Mouse (Mus musculus): ENCODE data around the gene Zfp11.
"Not testable (repeated sequence)": the region's sequence is repeated elsewhere in the genome, so short reads cannot be mapped to it uniquely, and the experiment has no call there.

The Zfp11 gene

DNA sequence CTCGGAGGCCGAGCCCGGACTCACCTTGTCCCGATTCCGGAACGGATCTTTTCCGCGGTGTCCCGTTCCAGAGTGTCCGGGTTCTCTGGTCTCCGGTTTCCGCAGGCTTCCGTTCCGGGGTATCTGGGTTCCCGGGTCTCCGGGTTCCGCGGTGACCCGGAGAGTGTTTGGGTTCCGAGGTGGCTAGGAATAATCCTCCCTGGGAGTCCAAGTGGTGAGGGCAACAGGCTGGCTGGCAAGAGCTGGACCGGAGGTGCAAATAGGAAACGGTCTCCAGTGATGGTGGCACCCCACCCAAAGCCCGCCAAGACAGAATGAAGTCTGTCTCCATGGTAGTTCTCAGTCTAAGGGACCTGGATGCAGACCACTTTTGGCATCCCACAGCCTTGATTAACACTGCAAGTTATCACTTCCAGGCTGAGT is at the start of gene Zfp11:
Gene Zfp11, minus strand, starts transcription at position 64 of the 423 bp plus-strand sequence.
- DNase-seq (ENCODE audit: extremely low spot score): peak; percentile 85

DNA sequence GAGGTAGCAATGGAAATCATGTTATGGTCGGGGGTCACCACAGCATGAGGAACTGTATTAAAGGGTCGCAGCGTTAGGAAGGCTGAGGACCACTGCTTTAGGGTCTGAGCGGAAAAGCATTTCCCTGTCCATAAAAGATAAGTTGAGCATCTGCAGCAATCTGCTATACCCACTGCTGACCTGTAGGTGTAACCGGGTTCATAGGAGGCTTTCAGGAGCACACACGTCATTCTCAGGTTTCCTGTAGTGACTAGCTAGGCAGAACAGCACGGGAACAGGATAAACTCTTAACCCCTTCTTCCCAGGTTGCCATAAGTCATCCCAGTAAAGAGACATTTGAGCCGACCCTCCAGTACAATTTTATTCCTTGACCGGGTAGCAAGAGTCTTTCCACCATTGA is 47.1 kb upstream of the Zfp11 start:
- no peak for DNase-seq (ENCODE audit: extremely low spot score)

DNA sequence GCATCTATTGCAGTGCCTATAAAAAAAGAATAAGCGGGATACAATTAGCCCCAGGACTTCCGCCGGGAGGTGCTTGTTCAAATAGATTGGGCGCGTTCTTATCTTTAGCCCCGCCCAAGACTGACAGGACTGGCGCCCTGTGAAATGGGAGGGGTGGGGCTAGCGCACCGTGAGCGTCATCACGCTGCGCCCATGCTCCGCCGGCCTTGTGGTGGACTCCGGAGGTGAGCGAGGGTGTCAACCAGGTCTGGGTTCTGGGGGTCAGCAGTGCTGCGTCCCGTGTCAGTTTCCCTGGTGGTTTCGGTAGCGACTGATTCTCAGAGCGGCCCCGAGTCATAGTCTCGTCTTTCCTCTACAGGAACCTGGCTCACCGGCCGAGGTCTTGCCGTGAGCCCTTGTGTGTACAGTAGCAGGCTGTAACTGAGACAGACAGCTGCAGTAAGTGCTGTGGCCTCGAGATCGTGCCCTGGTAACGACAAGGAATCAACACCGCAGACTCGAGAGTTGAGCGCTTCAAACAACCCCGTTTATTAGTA is 45.5 kb upstream of the Zfp11 start, which contains the start of gene Mrps17:
Gene Mrps17, plus strand, starts transcription at position 172 of the 536 bp plus-strand sequence.
- peak; percentile 91 for DNase-seq (ENCODE audit: extremely low spot score)

DNA sequence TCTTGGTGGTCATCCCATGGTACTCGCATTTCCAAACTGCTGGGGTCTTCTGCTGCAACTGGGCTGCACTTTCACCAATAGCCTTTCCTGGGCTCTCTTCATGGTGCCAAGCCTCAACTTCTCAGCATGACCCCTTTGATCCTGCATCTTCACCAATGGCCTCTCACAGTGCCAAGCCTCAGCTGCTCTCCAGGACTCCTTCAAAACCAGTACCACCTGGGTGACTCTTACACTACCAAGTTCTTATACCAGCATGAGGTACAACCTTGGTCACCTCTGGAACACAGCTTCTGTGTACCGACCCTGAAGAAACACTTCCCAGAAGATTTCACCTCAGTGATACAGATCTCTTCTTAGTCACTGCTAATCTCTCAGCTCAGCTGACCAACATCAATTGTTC is 38.5 kb upstream of the Zfp11 start, which contains the start of gene Sept14:
Gene Sept14, minus strand, starts transcription at position 101 of the 400 bp plus-strand sequence.
- DNase-seq (ENCODE audit: extremely low spot score): no peak

DNA sequence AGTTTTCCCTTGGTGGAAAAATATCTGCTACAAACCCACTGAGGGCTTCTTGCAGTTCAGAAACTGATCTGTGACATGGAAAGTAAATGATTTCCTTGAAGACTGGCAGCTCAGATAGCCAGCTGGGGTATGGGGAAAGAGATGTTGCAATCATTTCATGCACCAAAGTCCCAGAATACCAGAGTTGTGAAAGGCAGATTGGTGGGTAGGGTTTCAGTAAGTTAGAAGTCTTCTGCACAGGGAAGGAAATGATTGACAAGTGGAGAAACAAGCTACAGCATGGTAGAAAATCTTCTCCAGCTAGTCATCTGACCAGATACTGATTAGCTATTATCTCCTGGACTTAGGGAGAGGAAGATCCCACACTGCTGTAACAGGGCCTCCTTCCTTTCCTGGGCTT is 33.5 kb upstream of the Zfp11 start:
- DNase-seq (ENCODE audit: extremely low spot score): no peak

DNA sequence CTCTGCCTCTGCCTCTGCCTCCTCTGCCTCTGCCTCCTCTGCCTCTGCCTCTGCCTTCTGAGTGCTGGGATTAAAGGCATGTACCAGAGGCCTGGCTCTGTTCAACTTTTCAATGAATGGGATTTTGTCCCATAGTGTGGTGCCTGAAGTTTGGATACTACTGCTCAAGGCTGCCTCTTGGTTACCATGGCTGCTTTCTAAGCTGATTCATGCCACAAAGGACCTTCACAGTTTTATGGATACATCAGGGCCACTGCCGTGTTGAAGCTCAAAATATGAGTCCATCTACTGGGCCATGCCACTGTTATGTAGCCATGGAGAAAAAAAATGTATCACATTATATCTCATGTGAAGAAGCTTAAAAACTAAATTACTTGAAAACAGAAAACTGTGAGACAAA is 31.8 kb upstream of the Zfp11 start:
- DNase-seq (ENCODE audit: extremely low spot score): no peak

DNA sequence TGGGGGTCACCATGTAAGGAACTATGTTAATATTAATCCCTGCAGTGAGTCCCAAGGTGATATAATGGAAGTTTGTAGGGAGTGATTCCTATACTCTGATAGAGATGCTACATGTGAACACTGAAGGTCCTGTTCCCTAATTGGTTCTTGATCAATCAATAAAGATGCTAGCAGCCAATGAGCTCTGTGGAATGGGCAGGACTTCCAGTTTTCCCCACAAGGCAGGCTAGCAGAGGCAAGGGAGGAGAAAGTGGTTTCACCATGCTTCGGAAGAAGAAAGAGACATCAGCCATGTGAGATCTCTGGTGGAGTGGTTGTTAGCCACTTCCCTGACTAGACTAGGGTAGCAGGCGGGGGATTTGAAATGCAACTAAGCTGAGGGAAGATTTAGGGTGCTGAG is 30.6 kb upstream of the Zfp11 start:
- no peak for DNase-seq (ENCODE audit: extremely low spot score)

DNA sequence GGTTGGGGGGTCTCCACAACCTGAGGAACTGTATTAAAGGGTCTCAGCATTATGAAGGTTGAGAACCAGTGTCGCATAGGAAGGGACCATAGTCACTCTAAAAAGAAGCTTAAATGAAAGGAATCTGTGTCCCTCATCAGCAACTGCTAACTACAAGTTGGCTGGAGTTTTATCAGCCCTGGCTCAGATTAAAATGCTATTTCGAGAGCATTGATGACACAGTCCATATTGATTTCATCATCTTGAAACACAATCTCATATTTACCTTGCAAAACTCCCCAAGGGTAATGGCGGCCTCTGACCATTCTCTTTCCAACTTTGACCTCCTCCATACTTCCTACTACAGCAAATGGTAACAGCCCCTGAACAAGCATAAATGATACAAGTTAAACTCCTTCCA is 20.6 kb upstream of the Zfp11 start:
- no peak for DNase-seq (ENCODE audit: extremely low spot score)

DNA sequence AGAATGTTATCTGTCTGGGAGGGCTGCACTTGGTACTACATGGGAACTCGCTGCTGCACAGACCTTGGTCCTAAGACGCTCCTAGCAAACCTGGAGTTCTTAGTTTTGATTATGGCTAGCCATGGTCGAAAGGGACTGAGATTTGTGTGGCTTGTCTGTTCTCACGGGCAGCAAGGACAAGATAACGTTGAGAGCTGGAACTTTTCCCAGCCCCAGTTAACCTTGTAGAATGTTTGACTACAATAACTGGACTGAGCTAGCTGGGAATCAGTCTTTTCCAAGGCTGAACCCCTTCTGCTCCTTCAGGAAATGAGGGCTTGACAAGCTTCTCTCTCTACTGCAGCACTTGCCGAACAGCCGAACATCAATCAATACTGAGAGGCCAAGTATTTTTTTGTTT is 17.7 kb upstream of the Zfp11 start:
- no peak for DNase-seq (ENCODE audit: extremely low spot score)

DNA sequence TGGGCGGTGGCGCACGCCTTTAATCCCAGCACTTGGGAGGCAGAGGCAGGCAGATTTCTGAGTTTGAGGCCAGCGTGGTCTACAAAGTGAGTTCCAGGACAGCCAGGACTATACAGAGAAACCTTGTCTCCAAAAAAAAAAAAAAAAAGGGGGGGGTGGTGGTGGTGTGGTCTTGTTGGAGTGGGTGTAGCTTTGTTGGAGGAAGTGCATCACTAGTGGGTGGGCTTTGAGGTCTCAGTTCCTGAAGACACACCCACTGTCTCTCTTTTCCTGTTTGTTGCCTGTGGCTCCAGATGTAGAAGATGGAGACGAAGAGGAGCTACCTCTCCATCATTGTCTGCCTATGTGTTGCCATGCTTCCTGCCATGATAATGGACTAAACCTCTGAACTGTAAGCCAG is 15.2 kb upstream of the Zfp11 start:
- DNase-seq (ENCODE audit: extremely low spot score): not testable (repeated sequence)

DNA sequence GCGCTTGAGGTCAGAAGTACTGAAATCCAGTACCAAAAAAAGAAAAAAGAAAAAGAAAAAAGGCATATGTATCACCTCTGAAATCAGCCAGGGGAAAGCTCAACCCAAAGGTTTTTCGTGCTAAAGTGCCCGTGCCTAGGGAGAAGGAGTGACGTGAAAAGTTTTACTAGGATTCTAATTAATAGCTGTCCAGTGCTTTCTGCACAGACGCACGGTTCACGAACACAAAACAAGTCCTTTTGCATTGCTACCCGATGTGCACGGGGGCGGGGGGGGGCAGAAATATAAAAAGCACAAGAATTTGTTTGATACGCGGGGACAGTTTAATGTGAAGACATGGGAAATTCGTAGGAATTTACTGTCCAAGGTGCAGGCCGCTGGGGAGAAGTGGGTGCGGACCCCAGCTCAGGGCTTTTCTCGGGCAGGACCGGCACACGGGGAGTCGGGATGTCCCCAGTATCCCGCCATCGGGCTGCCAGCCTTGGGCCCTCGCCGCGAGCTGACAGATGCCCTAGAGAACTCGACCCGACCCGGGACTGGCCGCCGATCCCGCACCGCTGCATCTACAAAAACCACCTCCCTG is 355 bp downstream of the Zfp11 start:
- no peak for DNase-seq (ENCODE audit: extremely low spot score)

DNA sequence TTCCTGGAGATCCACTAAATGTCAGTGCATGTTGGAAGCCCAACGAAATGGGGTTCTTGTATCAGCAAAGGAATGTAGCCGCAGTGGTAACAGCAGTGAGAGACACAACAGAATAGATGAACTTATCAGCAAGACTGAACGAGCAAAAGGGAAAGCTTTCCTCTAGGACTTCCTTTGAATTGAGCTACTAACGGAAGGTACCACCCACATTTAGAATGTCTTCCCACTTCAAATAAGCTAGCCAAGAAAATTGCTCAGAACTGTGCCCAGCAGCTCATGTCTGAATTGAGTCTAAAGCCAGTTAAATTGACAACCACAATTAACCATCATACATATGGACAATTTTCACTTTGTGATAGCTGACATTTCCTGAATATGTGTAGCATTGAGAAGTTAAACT is 2.0 kb downstream of the Zfp11 start:
- no peak for DNase-seq (ENCODE audit: extremely low spot score)

DNA sequence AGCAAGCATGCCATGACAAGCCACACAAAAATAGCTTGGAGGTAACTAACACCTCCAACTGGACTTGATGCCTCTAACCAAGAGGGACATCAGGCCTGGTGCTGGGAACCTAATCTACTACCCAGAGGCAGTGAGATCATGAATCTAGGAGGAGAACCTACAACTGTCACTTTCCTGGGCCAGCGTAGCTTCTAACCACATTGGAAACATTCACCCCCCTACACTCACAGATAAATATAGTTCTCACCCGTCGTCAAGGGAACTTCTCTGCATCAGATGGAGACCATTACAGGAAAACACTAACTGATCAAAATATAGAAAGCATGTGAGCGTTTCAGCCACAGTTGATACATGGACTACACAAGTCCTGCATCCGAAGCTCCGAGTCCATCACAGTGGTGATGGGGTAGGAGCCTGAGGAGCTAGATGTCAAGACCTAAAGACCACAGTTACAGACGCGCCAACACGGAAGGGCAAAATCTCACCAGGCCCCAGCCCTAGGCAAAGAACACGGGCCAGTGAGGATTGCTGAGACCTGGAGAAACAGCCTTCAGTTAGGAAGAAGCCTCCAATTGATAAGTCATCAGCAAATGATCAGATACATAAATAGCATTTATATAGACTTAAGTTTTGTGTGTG is 3.5 kb downstream of the Zfp11 start:
- no peak for DNase-seq (ENCODE audit: extremely low spot score)

DNA sequence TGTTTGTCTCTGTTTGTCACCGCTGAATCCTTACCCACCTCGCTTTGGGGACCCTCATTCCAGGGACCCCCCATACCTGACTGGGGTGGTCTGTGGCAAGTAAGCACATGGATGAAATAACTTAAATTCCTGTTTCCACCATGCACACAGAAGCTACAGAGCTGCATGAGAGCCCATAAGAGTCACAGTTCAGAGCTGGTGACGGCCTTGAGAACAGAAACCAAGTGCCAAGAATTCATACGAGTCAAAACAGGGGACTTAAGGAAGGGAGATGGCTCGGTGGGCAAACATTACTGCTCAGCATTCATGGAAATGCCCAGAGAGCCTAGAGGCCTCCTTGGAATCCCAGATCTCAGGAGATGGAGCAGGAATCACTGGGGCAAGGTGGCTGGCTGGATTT is 5.8 kb downstream of the Zfp11 start:
- DNase-seq (ENCODE audit: extremely low spot score): no peak

DNA sequence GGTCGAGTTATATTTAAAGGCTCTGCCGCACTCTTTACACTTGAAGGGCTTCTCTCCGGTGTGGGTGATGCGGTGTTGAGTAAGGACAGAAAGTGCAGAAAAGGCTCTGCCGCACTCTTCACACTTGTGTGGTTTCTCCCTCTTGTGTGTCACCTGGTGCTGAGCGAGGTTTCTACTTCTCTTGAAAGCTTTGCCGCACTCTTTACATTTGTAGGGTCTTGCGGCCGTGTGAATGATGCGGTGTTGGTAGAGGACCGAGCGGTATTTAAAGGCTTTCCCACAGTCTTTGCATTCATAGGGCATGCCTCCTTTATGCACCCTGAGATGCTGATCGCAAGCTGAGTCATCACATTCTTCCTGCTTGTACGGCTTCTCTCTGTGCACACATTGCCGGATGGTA is 12.0 kb downstream of the Zfp11 start:
- DNase-seq (ENCODE audit: extremely low spot score): no peak

DNA sequence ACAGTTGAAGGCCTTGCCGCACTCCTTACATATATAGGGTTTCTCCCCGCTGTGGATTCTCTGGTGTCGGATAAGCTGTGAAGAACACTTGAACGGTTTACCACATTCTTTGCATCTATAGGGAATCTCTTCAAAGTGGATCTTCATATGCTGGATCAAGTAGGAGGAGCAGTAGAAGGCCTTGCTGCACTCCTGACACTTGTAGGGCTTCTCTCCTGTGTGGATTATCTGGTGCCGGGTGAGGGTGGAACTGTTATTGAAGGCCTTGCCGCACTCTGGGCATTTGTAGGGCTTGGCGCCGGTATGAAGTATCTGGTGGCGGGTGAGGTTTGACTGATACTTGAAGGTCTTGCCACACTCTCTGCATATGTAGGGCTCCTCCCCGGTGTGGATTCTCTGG is 12.9 kb downstream of the Zfp11 start:
- DNase-seq (ENCODE audit: extremely low spot score): no peak

DNA sequence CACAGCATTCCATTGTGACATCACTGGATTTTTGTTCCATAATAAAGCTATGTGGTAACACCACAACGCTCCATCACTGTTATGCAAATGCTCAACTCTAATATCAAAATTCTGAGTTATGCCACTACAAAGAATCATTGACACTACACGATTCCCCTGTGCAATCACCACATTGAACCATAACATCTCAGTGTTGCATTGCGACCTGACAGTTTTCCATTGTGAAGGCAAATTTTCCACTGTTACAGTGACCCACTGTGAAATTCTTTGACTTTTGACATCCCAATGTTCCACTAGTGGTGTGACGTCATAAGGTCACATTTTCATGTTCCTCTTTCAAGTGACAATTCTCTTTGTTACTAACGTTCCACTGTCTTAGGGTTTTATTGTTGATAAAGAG is 19.0 kb downstream of the Zfp11 start:
- DNase-seq (ENCODE audit: extremely low spot score): no peak

DNA sequence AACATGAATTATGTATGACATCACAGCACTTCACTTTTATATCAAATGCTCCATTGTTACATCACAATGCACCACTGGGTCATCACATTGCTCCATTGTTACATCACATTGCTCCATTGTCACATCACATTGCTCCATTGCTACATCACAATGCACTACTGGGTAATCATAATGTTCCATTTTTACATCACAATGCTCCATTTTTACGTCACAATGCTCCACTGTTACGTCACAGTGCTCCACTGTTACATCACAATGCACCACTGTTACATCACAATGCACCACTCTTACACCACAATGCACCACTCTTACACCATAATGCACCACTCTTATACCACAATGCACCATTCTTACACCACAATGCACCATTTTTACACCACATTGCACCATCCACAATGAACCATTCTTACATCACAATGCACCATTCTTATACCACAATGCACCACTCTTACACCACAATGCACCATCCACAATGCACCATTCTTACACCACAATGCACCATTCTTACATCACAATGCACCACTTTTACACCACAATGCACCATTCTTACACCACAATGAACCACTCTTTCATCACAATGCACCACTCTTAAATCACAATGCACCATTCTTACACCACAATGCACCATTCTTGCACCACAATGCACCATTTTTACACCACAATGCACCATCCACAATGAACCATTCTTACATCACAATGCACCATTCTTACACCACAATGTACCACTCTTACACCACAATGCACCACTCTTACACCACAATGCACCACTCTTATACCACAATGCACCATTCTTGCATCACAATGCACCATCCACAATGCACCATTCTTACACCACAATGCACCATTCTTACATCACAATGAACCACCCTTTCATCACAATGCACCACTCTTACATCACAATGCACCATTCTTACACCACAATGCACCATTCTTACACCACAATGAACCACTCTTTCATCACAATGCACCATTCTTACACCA is 37.3 kb downstream of the Zfp11 start:
- DNase-seq (ENCODE audit: extremely low spot score): not testable (repeated sequence)

DNA sequence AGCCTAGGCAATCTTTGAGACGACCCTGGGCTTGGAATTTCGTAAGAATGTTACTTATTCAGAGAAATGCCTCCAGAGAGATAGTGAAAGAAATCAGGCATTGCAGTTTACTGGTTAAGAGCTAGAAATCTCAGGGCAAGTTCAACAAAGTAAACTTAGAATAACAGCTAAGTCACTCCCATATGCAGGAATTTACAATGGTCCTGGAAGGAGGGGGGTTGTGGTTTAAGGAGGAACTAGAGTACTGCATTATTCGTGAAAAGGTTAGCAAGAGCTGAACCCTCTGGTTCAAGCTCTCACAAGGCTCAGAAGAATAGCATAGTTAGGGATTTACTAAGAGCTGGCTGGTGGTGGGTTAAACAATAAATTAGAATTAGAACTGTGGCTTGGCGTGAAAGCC is 43.3 kb downstream of the Zfp11 start:
- not testable (repeated sequence) for DNase-seq (ENCODE audit: extremely low spot score)

DNA sequence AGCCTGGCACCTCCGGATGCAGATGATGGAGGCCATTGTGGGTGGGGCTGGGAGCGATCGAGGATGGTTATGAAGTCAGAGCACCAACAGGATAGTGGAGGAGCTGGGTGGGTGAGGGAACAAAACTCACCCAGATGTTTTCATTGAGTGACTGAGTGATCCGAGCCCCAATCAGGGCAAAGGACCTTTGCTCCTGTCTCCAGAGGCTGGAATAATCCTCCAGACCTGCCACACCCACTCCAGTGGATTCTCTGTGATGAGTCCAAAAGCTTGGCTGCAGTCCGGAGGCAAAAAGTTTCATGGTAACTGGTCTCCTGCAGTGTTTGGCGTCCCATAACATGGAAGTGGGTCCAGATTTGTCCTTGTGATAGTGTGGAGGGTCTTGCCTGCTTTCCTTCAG is 43.8 kb downstream of the Zfp11 start:
- DNase-seq (ENCODE audit: extremely low spot score): no peak

DNA sequence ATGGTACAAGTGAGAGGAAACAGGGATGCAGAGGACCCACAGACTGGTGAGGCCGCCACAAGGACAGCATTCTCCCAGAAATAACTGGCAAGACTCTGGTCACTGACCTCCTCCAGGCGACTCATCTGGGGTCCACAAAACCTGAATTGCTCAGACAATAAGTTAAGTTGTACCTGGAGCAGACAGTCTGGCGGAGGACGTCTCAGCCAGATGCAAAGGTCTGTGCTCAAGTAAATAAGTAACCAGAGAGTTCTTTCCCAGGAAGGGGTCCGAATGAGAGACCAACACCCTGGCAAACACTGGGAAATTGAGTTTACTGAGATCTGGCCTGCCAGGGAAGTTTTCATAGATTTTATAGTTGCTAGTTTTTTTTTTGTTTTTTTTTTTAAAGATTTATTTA is 48.5 kb downstream of the Zfp11 start:
- DNase-seq (ENCODE audit: extremely low spot score): no peak

DNA sequence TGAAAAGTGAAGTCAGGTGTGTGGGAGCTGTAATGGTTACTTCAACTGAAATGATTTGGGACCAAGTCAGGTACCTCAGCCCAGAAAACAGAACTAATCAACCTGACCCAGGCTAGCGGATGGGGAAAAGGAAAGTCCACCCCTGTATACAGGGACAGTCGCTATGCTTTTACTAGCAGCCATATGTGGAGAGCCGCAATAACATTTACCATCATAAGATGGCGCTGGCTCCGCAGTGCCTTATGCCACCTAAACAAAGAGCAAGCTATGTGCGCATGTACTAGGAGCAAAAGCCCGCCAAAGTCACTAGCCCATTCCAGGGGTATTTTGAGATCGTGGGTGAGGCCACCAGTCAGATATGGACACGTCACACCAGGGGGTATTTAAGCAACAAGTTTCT is 49.3 kb downstream of the Zfp11 start:
- DNase-seq (ENCODE audit: extremely low spot score): not testable (repeated sequence)
